Mouse (Mus musculus) neural tube, embryonic 11.5 days (tissue): Measurements from ENCODE around the gene Olfr1383. TPM values are rescaled to one million over a fixed set of nuclear protein-coding genes. Genes with fewer than 3 reads are reported as not detected.
"Not testable (repeated sequence)": the region's sequence is repeated elsewhere in the genome, so short reads cannot be mapped to it uniquely, and the experiment has no call there.

Experiments used
- ATAC-seq: fragments of 200-750 bp; cut with Nextera tagmentation; 2 replicates; pipeline ENCODE4 v1.8.0; 2017; ENCODE audit warnings: moderate number of reproducible peaks, mild to moderate bottlenecking, moderate TSS enrichment, moderate library complexity; ENCODE audit not compliant: insufficient read depth, low FRiP score, low TSS enrichment
- DNase-seq: peaks from one replicate; pipeline ENCODE4 v3.0.0-alpha.2; 2015; ENCODE audit warnings: low spot score
- H3K27ac ChIP-seq: fragments of 300-500 bp; sonication (generic); 2 replicates; pipeline ENCODE4 v1.5.1; 2014; ENCODE audit warnings: low read depth, mild to moderate bottlenecking, low read length
- H3K27me3 ChIP-seq: fragments of 300-500 bp; sonication (generic); 2 replicates; pipeline ENCODE4 v1.6.1; 2014; ENCODE audit warnings: mild to moderate bottlenecking, low read length, mixed read lengths; ENCODE audit not compliant: control insufficient read depth, insufficient read depth
- H3K36me3 ChIP-seq: fragments of 300-500 bp; sonication (generic); 2 replicates; pipeline ENCODE4 v1.6.1; 2014; ENCODE audit warnings: mild to moderate bottlenecking, low read length, moderate library complexity, mixed read lengths; ENCODE audit not compliant: control insufficient read depth, insufficient read depth
- H3K4me1 ChIP-seq: fragments of 300-500 bp; sonication (generic); 2 replicates; pipeline ENCODE4 v1.6.1; 2014; ENCODE audit warnings: low read length, mixed read lengths; ENCODE audit not compliant: control insufficient read depth, insufficient read depth
- H3K4me2 ChIP-seq: fragments of 300-500 bp; sonication (generic); 2 replicates; pipeline ENCODE4 v1.6.1; 2014; ENCODE audit warnings: low read depth, mild to moderate bottlenecking, moderate library complexity
- H3K4me3 ChIP-seq: fragments of 300-500 bp; sonication (generic); 2 replicates; pipeline ENCODE4 v1.5.1; 2014; ENCODE audit warnings: low read depth, low read length
- H3K9ac ChIP-seq: fragments of 300-500 bp; sonication (generic); 2 replicates; pipeline ENCODE4 v1.6.1; 2014; ENCODE audit warnings: mild to moderate bottlenecking, low read length
- H3K9me3 ChIP-seq: fragments of 300-500 bp; sonication (generic); 2 replicates; pipeline ENCODE4 v1.6.1; 2016; ENCODE audit warnings: low read length; ENCODE audit not compliant: control insufficient read depth
- WGBS: fragments of 180-500 bp; shearing (Covaris S2); extraction: QIAGEN DNeasy Blood & Tissue Kit; methylation state at CpG from one replicate; pipeline ENCODE4 v1.1.7; 2014; 5-methylcytosine and 5-hydroxymethylcytosine counted together
- polyA plus RNA-seq: library from polyadenylated mRNA; unstranded; fragments of >200 nt; fragmentation: Nextera tagmentation; extraction: Ambion mirVana; gene quantifications from 2 replicates; pipeline ENCODE4 v1.2.1, GENCODE M21; 2014

Gene Olfr1383
- polyA plus RNA-seq, result not detected in 2 replicates

DNA sequence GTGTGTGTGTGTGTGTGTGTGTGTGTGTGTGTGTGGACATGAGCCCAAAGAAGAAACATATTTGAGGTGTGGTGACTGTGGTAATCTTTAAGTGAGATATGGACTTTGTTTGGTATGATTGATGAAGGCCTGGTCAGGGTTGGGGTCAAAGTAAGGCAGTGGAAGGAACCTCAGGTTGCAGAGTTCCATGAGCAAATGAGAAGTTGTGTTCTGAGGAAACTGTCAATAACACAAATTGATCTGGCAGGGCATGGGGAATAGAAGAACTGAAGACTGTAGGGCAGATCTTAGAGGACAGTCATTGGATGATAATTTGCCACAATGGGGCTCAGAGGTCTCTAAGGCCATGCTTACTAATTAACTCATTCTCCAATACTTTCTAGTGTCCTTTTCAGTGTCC, at the start of gene Olfr1383:
Olfr1383 (plus strand) TSS at position 301 of the 400 bp plus-strand sequence.
- Histone ChIP-seq H3K4me1 (no peaks in the 10 kb centered on the region), H3K36me3 (no peaks in the 10 kb centered on the region), H3K4me2 (no peak within 1 kb of the TSS), H3K27ac (no peak within 1 kb of the TSS), H3K9ac (no peak within 1 kb of the TSS), H3K9me3 (no peaks in the 10 kb centered on the region), H3K4me3 (no peak within 1 kb of the TSS), H3K27me3 (no peaks in the 10 kb centered on the region)
- ATAC-seq (no peak), DNase-seq (no peak)

- DNase-seq, result no peak
- WGBS, result 41% methylated on average over 4 of the region's 4 CpGs
- Histone ChIP-seq H3K4me1 (no peaks in the 10 kb centered on the region), H3K9ac (no peak overlapping the region), H3K27me3 (no peaks in the 10 kb centered on the region), H3K4me3 (no peak overlapping the region), H3K4me2 (no peak overlapping the region), H3K27ac (no peak overlapping the region), H3K9me3 (no peaks in the 10 kb centered on the region), H3K36me3 (no peaks in the 10 kb centered on the region)
- ATAC-seq, result no peak
Observed at GRCm38 (mm10) chr11:49485973-49486372, 33.5 kb upstream of the Olfr1383 start.

DNA sequence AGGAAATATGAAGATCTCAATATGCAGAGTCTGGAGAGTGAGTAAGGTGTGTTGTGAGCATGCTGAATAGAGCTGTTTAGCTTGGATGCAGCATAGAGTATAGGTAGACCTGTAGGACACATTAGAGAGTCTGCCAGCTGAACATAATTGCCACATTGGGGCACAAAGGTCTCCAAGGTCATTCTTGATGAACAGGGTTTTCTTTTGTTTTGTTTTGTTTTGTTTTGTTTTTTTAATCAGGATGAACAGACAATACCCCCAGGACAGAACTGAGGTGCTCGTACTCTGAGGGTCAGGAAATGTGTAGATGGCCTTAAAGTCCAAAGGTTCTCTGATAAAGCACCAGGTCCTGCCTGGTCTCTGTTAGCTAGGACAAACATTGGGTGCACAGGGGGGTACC, 30.7 kb upstream of the Olfr1383 start, which contains the start of gene Olfr1385:
Olfr1385 (plus strand) TSS at position 301 of the 400 bp plus-strand sequence.
- H3K4me3 ChIP-seq, H3K36me3 ChIP-seq, H3K9ac ChIP-seq, H3K9me3 ChIP-seq, H3K4me1 ChIP-seq, H3K27ac ChIP-seq, H3K4me2 ChIP-seq, ATAC-seq, DNase-seq, H3K27me3 ChIP-seq: not testable (repeated sequence)
- 71% methylated on average over 1 of the region's 1 CpGs for WGBS

DNA sequence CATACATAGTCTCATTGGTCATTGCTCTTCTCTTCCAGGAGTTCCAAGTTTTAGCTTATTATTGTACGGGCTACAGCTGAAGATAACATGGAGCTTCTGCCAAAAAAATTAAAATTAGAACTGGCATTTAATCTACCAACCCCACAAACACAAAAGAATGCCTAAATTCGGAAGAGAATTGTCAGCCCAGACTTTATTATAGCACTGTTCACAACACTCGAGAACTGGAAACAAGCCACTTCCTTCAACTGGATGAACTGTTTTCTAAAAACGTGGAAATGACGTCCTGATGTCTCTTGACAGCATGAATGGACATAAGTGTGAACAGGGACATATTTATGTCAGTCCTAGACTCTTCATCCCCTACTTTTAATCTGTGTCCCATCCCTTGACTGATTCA, 1.4 kb upstream of the Olfr1383 start:
- no peak overlapping the region for H3K4me3 ChIP-seq
- H3K4me2 ChIP-seq, result no peak overlapping the region
- H3K27me3 ChIP-seq, result no peaks in the 10 kb centered on the region
- WGBS, result 78% methylated on average over 5 of the region's 5 CpGs
- H3K9me3 ChIP-seq, result no peaks in the 10 kb centered on the region
- H3K27ac ChIP-seq, result no peak overlapping the region
- no peak overlapping the region for H3K9ac ChIP-seq
- DNase-seq (no peak), ATAC-seq (no peak)
- no peaks in the 10 kb centered on the region for H3K36me3 ChIP-seq
- H3K4me1 ChIP-seq, result no peaks in the 10 kb centered on the region

- 81% methylated on average over 3 of the region's 3 CpGs for WGBS
Observed at GRCm38 (mm10) chr11:49527947-49528346, 8.5 kb downstream of the Olfr1383 start, which contains the start of gene Olfr1382. Gene Olfr1382 (plus strand): TSS chr11:49528247.

DNA sequence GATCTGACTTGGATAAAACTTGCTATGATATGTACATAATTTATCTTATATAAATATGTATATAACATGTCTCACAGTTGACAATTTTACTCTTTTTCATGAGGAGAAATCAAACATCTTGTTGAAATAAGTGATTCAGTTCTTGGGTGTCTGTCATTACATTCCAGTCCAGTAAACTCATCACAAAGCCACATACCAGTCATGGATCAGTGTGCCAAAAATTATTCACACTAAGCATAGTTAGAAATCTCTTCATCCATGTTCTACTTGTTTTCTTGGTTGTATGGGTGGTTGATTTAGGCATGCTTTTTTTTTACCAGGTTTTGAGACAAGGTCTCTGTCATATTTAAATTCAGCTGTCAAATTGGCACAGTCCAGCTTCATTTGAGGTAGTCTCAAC, 13.3 kb downstream of the Olfr1383 start:
- ATAC-seq, result no peak

More at GRCm38 (mm10) chr11:49527947-49528346, 8.5 kb downstream of the Olfr1383 start, which contains the start of gene Olfr1382:
- Histone ChIP-seq H3K4me2 (no peak within 1 kb of the TSS), H3K36me3 (no peaks in the 10 kb centered on the region), H3K4me1 (no peaks in the 10 kb centered on the region), H3K27me3 (no peaks in the 10 kb centered on the region), H3K9me3 (no peaks in the 10 kb centered on the region), H3K9ac (no peak within 1 kb of the TSS), H3K4me3 (no peak within 1 kb of the TSS), H3K27ac (no peak within 1 kb of the TSS)
- ATAC-seq (no peak), DNase-seq (no peak)

DNA sequence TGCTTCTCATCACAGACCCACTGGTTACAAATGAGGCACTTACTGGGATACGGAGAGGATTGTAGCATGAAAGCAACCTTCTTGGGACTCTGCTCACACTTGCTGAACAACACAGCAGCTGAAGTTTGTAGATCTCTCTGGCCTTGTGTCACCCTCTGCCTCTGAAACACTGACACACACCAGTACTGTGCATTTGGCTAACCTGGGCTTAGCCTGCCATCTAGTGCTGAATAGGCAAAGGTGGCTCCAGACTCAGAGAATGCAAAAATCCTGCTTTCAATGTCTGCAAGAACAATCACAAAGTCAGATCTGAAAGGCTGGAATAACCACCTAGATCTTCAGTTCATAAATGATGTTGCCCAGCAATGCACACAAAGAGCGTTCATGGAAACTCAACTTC, 17.2 kb downstream of the Olfr1383 start:
- H3K4me1 ChIP-seq, H3K27me3 ChIP-seq, H3K9me3 ChIP-seq, H3K9ac ChIP-seq, H3K4me2 ChIP-seq, H3K36me3 ChIP-seq, H3K4me3 ChIP-seq, DNase-seq, ATAC-seq, H3K27ac ChIP-seq: not testable (repeated sequence)
- WGBS, result 93% methylated on average over 2 of the region's 2 CpGs

More for the DNA sequence above, 13.3 kb downstream of the Olfr1383 start:
- no peak overlapping the region for H3K4me2 ChIP-seq
- no peaks in the 10 kb centered on the region for H3K9me3 ChIP-seq
- H3K9ac ChIP-seq, result no peak overlapping the region
- no peak overlapping the region for H3K4me3 ChIP-seq
- DNase-seq, result no peak
- no peak overlapping the region for H3K27ac ChIP-seq
- no peaks in the 10 kb centered on the region for H3K27me3 ChIP-seq
- H3K36me3 ChIP-seq, result no peaks in the 10 kb centered on the region
- no peaks in the 10 kb centered on the region for H3K4me1 ChIP-seq

- 65% methylated on average over 3 of the region's 3 CpGs for WGBS
- H3K27me3 ChIP-seq, result not testable (repeated sequence)
Observed at GRCm38 (mm10) chr11:49543149-49543548, 23.7 kb downstream of the Olfr1383 start, which contains the start of gene Olfr1381. Gene Olfr1381 (plus strand): TSS chr11:49543449.

DNA sequence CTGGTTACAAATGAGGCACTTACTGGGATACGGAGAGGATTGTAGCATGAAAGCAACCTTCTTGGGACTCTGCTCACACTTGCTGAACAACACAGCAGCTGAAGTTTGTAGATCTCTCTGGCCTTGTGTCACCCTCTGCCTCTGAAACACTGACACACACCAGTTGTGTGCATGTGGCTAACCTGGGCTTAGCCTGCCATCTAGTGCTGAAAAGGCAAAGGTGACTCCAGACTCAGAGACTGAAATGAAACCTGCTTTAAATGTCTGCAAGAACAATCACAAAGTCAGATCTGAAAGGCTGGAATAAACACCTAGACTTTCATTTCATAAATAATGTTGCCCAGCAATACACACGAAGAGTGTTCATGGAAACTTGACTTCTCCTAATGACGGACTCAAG, 34.6 kb downstream of the Olfr1383 start:
- not testable (repeated sequence) for ATAC-seq, H3K36me3 ChIP-seq, H3K9me3 ChIP-seq, H3K4me3 ChIP-seq, H3K4me2 ChIP-seq, DNase-seq, H3K9ac ChIP-seq, H3K27ac ChIP-seq, H3K4me1 ChIP-seq, H3K27me3 ChIP-seq
- WGBS, result 83% methylated on average over 3 of the region's 3 CpGs

More at GRCm38 (mm10) chr11:49543149-49543548, 23.7 kb downstream of the Olfr1383 start, which contains the start of gene Olfr1381:
- DNase-seq, H3K4me3 ChIP-seq, H3K27ac ChIP-seq, H3K36me3 ChIP-seq, H3K9me3 ChIP-seq, H3K4me1 ChIP-seq, ATAC-seq, H3K9ac ChIP-seq, H3K4me2 ChIP-seq: not testable (repeated sequence)
